Mouse (Mus musculus) heart, embryonic 12.5 days (tissue): Measurements from ENCODE around the gene 4931422A03Rik. TPM values are rescaled to one million over a fixed set of nuclear protein-coding genes. Genes with fewer than 3 reads are reported as not detected.

Experiments used
- ATAC-seq: fragments of 200-750 bp; cut with Nextera tagmentation; 2 replicates; pipeline ENCODE4 v1.8.0; 2017; ENCODE audit warnings: moderate TSS enrichment, moderate library complexity; ENCODE audit not compliant: insufficient number of reproducible peaks, low FRiP score
- H3K27ac ChIP-seq: fragments of 300-500 bp; sonication (generic); 2 replicates; pipeline ENCODE4 v1.5.1; 2016; ENCODE audit warnings: mild to moderate bottlenecking, moderate library complexity; ENCODE audit not compliant: poor library complexity, severe bottlenecking
- H3K27me3 ChIP-seq: fragments of 300-500 bp; sonication (generic); replicated peaks from 2 replicates; pipeline ENCODE4 v1.6.1; 2016; ENCODE audit warnings: mild to moderate bottlenecking, moderate library complexity
- H3K36me3 ChIP-seq: fragments of 300-500 bp; sonication (generic); 2 replicates; pipeline ENCODE4 v1.6.1; 2016; ENCODE audit warnings: mild to moderate bottlenecking, moderate library complexity
- H3K4me1 ChIP-seq: fragments of 300-500 bp; sonication (generic); replicated peaks from 2 replicates; pipeline ENCODE4 v1.6.1; 2016; ENCODE audit warnings: mild to moderate bottlenecking
- H3K4me2 ChIP-seq: fragments of 300-500 bp; sonication (generic); 2 replicates; pipeline ENCODE4 v1.6.1; 2016; ENCODE audit warnings: mild to moderate bottlenecking, moderate library complexity
- H3K4me3 ChIP-seq: fragments of 300-500 bp; sonication (generic); 2 replicates; pipeline ENCODE4 v1.5.1; 2016; ENCODE audit warnings: mild to moderate bottlenecking
- H3K9ac ChIP-seq: fragments of 300-500 bp; sonication (generic); 2 replicates; pipeline ENCODE4 v1.6.1; 2016; ENCODE audit warnings: mild to moderate bottlenecking, moderate library complexity
- H3K9me3 ChIP-seq: fragments of 300-500 bp; sonication (generic); replicated peaks from 2 replicates; pipeline ENCODE4 v1.6.1; 2016; ENCODE audit warnings: mild to moderate bottlenecking, moderate library complexity
- WGBS: fragments of 180-500 bp; shearing (Covaris S2); methylation state at CpG from one replicate; pipeline ENCODE4 v1.1.7; 2016; 5-methylcytosine and 5-hydroxymethylcytosine counted together
- polyA plus RNA-seq: library from polyadenylated mRNA; unstranded; fragments of >200 nt; fragmentation: Nextera tagmentation; extraction: Ambion mirVana; gene quantifications from 2 replicates; pipeline ENCODE4 v1.2.1, GENCODE M21; 2016

Gene 4931422A03Rik
- polyA plus RNA-seq, 1 experiment from 2014 or later = 2.0 TPM

DNA sequence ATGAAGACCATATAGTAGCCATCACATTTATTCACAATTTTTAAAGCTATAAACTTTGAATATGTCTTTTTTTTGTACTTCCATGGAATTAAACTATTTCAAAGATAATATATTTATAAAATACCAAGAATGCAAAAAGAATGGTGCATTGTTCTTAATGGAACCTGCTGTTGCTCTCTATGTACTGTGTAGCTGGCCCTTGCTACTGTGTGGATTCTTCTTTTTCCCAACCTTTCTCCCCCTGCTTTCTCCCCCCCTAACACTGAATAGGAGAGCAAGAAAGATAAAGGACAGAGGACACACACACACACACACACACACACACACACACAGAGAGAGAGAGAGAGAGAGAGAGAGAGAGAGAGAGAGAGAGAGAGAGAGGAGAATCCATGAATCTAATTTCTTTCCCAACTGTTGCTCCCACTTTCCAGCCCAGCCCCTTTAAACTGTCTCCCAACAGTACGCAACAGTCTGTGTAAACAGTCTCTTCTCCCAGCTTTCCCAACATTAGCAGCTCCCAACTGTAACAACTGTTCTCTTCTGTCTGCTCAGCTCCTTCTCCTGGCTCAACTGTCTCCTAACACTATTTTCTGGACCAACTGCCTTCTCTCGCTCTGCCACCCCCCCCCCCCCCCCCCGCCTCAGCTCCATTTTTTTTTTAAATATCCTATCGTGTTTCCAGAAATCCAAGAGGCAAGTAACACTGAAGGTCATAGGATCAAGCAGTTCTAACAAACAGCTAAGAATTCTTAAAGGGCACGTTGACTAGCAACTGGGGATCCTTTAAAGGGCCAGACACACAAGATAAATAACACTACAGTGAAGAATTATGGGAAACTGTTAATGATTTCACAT lies 15.7 kb upstream of the 4931422A03Rik start:
- H3K9me3 ChIP-seq = no peaks in the 10 kb centered on the region
- no peak for ATAC-seq
- H3K4me3 ChIP-seq = no peak overlapping the region
- WGBS = 55% methylated on average over 5 of the region's 5 CpGs
- no peak overlapping the region for H3K27ac ChIP-seq
- H3K9ac ChIP-seq = no peak overlapping the region
- H3K36me3 ChIP-seq = peaks cover 49% of the 10 kb centered on the region
- no peaks in the 10 kb centered on the region for H3K27me3 ChIP-seq
- H3K4me2 ChIP-seq = no peak overlapping the region
- peaks cover 10% of the 10 kb centered on the region; the same call in 1 of the 2 replicates for H3K4me1 ChIP-seq

DNA sequence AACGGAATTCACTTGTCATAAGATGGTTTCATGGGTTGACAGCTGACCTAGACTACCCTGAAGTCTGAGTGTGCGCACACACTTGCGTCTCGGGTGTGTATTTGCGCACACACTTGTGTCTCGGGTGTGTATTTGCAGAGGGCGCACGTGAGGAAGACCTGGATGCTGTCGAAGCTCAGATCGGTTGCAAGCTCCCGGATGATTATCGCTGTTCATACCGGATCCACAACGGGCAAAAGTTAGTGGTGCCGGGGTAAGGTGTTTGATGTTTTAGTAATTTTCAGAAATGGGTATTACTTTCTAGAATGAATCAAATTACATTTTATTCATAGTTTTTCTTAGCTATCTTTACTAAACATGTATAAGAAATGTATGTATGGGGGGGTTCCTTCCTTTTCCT lies 14.6 kb upstream of the 4931422A03Rik start:
- H3K4me1 ChIP-seq = peaks cover 10% of the 10 kb centered on the region; the same call in 1 of the 2 replicates
- no peak overlapping the region for H3K9ac ChIP-seq
- H3K4me3 ChIP-seq = no peak overlapping the region
- no peaks in the 10 kb centered on the region for H3K9me3 ChIP-seq
- peaks cover 43% of the 10 kb centered on the region for H3K36me3 ChIP-seq
- H3K4me2 ChIP-seq = no peak overlapping the region
- H3K27me3 ChIP-seq = no peaks in the 10 kb centered on the region
- no peak overlapping the region for H3K27ac ChIP-seq
- ATAC-seq = no peak
- 92% methylated on average over 15 of the region's 15 CpGs for WGBS

DNA sequence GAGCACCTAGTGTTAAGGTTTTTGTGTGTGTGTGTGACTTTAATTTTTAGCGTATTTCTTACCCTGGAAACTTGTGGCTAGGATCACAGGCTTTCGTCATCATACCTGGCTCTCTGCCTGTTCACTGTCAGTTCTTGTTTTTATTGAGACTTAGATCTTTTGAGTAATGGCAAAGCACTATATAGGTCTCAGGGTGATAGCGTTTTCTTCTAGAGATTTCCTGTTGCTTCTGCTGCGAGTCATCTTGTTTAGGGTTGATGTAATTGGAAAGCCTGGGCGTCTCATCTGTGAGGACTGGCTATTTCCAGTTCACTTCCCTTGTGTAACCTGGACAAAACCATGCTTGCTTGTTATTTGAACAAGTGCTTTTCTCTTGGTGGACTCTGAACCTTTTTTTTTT lies 13.5 kb upstream of the 4931422A03Rik start:
- Histone ChIP-seq H3K9me3 (no peaks in the 10 kb centered on the region), H3K4me1 (peaks cover 10% of the 10 kb centered on the region; the same call in 1 of the 2 replicates), H3K27ac (no peak overlapping the region), H3K4me2 (no peak overlapping the region), H3K36me3 (peaks cover 47% of the 10 kb centered on the region), H3K27me3 (no peaks in the 10 kb centered on the region), H3K9ac (no peak overlapping the region), H3K4me3 (no peak overlapping the region)
- no peak for ATAC-seq
- WGBS = 65% methylated on average over 5 of the region's 5 CpGs

DNA sequence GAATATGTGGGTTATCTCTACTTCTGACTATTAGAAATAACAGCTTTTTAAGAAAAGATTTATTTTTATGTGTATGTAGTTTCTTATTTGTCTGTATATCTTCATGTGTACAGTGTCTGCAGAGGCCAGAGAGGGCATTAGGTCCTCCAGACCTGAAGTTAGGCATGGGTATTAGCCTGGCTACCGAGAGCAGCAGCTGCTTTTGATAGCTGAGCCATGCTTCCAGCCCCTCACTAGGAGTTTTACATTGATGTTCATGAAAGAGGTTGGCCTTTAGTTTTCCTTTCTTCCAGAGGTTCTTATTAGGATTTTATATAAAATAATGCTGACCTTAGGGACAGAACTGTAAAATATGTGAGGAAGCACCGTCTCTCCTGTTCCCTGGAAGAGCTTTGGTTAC lies 10.1 kb upstream of the 4931422A03Rik start:
- Histone ChIP-seq H3K27ac (no peak overlapping the region), H3K9ac (no peak overlapping the region), H3K4me1 (peaks cover 11% of the 10 kb centered on the region; the same call in 1 of the 2 replicates), H3K9me3 (no peaks in the 10 kb centered on the region), H3K27me3 (no peaks in the 10 kb centered on the region), H3K36me3 (peaks cover 51% of the 10 kb centered on the region), H3K4me3 (no peak overlapping the region), H3K4me2 (no peak overlapping the region)
- 85% methylated on average over 2 of the region's 2 CpGs for WGBS
- no peak for ATAC-seq

DNA sequence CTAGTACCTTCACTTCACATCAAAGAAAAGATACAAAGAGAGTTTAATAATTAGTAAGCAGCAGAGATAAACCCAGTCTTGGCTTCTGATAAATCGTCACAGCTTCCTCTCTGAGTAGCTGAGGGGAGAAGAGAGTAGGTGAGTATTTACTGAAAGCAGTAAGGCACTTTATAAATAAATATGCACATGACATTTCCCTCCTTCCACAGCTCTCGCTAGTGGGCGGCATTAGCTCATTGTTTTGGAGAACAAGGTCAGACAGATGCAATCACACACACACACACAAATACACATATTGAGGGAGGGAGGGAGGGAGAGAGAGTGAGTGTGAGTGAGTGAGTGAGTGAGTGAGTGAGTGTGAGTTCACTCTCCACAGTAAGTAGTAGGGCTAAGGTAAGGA lies 8.2 kb upstream of the 4931422A03Rik start:
- 67% methylated on average over 3 of the region's 3 CpGs for WGBS
- Histone ChIP-seq H3K4me3 (no peak overlapping the region), H3K27ac (no peak overlapping the region), H3K36me3 (peaks cover 52% of the 10 kb centered on the region), H3K27me3 (no peaks in the 10 kb centered on the region), H3K4me2 (no peak overlapping the region), H3K9ac (no peak overlapping the region), H3K9me3 (no peaks in the 10 kb centered on the region), H3K4me1 (peaks cover 8% of the 10 kb centered on the region; the same call in 1 of the 2 replicates)
- ATAC-seq = no peak

DNA sequence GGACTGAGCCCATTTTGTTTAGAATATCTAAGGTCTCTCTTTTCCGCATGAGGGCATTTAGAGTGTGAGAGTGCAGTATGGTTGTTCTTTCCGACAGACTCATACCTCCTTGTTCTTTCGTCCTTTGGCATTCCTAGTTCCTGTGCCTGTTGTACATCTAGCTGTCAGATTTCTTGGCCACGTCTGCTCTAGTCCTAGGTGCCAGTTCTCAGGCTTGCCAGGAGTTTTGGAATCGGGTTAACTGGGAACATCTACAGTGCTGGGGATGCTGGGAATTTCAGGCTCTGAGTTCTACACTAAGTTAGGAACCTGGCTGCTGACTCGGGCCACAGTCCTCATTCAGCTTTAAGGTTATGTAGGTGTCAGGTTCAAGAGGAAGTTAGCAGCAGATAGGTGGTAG lies 7.4 kb upstream of the 4931422A03Rik start:
- no peak for ATAC-seq

DNA sequence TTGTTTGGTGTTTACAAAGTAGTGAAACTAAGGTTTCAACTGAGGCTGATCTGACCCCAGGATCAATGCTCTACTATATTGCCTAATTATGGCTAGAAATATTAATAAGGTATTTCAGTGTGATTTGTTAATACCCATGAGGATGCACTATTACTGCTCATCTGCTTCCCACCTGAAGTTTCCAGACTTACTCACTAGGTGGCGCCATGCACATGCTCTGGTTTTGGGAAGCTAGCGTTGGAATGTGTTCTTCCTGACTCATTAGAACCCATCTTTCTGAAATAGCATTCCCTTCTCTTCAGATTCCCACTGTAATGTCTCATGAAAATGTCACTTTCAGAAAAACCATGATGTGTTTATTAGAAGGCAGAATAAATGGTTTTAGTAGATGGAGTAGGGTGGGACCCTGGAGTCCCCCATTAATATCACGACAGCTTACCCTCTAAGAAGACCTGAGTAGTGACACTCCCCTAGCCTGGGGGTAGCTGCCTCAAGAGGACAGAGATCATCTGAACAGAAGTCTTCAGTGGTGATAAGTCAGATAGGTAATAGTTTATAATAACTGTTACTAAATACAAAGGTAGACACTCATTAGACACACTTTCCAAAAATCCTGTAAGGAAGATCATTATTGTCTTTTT lies 6.8 kb upstream of the 4931422A03Rik start:
- Histone ChIP-seq H3K27me3 (no peaks in the 10 kb centered on the region), H3K4me2 (no peak overlapping the region), H3K4me3 (no peak overlapping the region), H3K9ac (no peak overlapping the region), H3K9me3 (no peaks in the 10 kb centered on the region), H3K36me3 (peaks cover 49% of the 10 kb centered on the region), H3K4me1 (peaks cover 7% of the 10 kb centered on the region), H3K27ac (no peak overlapping the region)
- WGBS = 31% methylated on average over 3 of the region's 3 CpGs
- no peak for ATAC-seq

More for the DNA sequence above, 7.4 kb upstream of the 4931422A03Rik start:
- Histone ChIP-seq H3K4me1 (peaks cover 7% of the 10 kb centered on the region; the same call in 1 of the 2 replicates), H3K27ac (no peak overlapping the region), H3K36me3 (peaks cover 51% of the 10 kb centered on the region), H3K9ac (no peak overlapping the region), H3K4me3 (no peak overlapping the region), H3K9me3 (no peaks in the 10 kb centered on the region), H3K27me3 (no peaks in the 10 kb centered on the region), H3K4me2 (no peak overlapping the region)
- WGBS = 71% methylated on average over 6 of the region's 6 CpGs

DNA sequence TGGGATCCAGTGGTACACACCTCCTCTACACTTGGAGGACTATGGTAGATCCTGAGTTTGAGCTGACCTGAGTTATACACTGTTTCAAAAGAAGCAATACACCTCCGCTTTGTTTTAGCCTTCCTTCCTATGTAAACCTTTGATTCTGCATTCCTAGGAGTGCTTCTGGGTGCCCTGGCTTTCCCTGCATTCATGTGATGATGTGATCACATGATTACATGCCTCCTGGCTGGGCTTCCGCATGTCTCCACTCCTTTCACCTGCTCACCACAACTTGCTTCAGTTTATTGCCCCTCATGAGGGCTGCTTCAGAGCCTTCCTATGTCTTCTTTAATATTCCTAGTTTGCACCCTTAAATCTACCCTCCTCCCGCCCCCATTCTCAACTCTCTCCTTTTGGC lies 3.9 kb upstream of the 4931422A03Rik start:
- no peak for ATAC-seq
- Histone ChIP-seq H3K9ac (no peak overlapping the region), H3K9me3 (no peaks in the 10 kb centered on the region), H3K4me1 (peaks cover 21% of the 10 kb centered on the region), H3K4me2 (no peak overlapping the region), H3K27me3 (no peaks in the 10 kb centered on the region), H3K4me3 (no peak overlapping the region), H3K36me3 (peaks cover 34% of the 10 kb centered on the region), H3K27ac (no peak overlapping the region)
- 88% methylated on average over 3 of the region's 3 CpGs for WGBS

DNA sequence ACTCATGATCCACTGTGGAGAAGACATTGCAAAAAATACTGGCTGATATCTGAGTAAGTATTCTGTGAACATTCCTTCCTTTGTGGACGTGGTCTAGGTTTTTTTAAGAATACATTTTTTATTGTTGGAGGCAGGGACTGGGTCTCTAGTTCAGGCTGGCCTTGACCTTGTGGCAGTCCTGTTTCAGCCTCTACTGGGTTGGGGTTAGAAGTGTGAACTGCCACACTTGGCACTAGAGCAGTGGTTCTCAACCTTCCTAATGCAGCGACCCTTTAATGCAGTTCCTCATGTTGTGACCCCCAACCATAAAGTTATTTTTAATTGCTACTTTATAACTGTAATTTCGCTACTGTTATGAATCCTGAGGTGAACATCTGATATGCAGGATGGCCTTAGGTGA lies 2.2 kb upstream of the 4931422A03Rik start:
- Histone ChIP-seq H3K9ac (no peak overlapping the region), H3K27me3 (no peaks in the 10 kb centered on the region), H3K9me3 (no peaks in the 10 kb centered on the region), H3K4me3 (no peak overlapping the region), H3K4me2 (no peak overlapping the region), H3K27ac (no peak overlapping the region), H3K36me3 (peaks cover 22% of the 10 kb centered on the region), H3K4me1 (peaks cover 18% of the 10 kb centered on the region)
- ATAC-seq = no peak
- 76% methylated on average over 3 of the region's 3 CpGs for WGBS

DNA sequence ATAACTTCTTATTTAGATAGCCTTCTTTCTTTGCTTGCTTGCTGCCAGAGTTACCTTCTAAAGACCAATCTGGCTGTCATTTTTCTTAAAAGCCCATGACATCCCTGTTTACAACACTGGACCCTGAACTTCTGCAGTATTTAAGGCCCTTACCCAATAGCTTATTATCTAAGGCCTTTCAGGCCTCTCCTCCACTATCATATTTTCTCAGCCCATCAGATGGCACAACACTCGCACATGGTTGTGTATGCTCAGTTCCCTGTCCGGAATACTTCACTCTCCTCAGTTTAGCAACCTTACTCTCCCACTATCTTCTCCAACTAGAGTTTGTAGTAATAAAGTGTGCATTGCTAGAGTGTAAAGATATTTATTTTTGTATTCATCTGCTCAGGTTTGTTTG lies 913 bp upstream of the 4931422A03Rik start:
- Histone ChIP-seq H3K36me3 (peaks cover 19% of the 10 kb centered on the region), H3K9me3 (no peaks in the 10 kb centered on the region), H3K27ac (no peak overlapping the region), H3K9ac (peak overlapping the region; percentile 100), H3K4me2 (peak overlapping the region; percentile 82), H3K27me3 (no peaks in the 10 kb centered on the region), H3K4me3 (peak overlapping the region; percentile 97), H3K4me1 (peaks cover 18% of the 10 kb centered on the region)
- 30% methylated on average over 2 of the region's 2 CpGs for WGBS
- no peak for ATAC-seq

DNA sequence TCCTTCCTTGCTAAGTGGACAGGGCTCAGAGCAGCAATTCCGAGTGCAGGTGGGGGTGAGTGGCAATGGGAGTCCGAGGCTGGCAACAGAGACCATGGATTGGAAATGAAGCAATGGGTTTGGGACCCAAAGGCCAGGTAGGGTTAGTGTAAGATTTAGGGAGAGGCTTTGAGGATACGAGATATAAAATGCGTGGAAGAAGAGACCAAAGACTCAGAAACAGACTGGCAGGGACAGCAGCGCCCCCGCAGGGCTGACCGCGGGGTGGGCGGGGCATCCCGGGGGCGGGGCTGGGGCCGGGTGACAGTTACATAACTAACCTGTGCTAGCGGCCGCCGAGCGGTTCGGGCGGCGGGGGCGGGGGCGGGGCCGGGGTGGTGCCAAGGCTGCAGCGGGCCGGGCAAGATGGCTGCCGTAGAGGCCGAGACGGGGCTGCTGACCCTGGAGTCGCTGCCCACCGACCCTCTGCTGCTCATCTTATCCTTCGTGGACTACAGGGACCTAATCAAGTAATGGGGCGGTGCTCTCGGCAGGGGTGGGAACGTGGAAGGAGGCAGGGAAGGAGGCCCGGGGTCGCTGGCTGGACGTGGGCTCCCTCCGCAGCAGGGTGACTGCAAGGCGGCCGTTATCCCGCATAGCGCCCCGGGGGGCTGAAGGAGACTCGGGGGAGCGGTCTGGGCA lies 563 bp downstream of the 4931422A03Rik start, which contains the start of gene Fbxo3:
Gene Fbxo3 (plus strand): TSS at position 264 of the 681 bp plus-strand sequence.
- Histone ChIP-seq H3K4me2 (peak within 1 kb of the TSS; percentile 82), H3K4me1 (peaks cover 18% of the 10 kb centered on the region), H3K27me3 (no peaks in the 10 kb centered on the region), H3K27ac (peak within 1 kb of the TSS; percentile 55), H3K4me3 (peak within 1 kb of the TSS; percentile 97), H3K36me3 (peaks cover 12% of the 10 kb centered on the region), H3K9me3 (no peaks in the 10 kb centered on the region), H3K9ac (peak within 1 kb of the TSS; percentile 100)
- peak; percentile 97 for ATAC-seq
- 1% methylated on average over 44 of the region's 44 CpGs for WGBS
